Mouse (Mus musculus): ENCODE measurements around the gene Gm10142. TPM values are rescaled to one million over a fixed set of nuclear protein-coding genes. Genes with fewer than 3 reads are reported as not detected.

Gm10142 gene
- polyA plus RNA-seq (2012; ENCODE audit: insufficient read depth, insufficient read length, missing spikeins) = not detected in 2 replicates

- H3K4me3 ChIP-seq (ENCODE audit: insufficient read depth, low read length) = no peak within 1 kb of the TSS
- no peak within 1 kb of the TSS for H3K27ac ChIP-seq (ENCODE audit: insufficient read depth, low read depth, low read length)
- H3K4me1 ChIP-seq (ENCODE audit: control insufficient read depth, insufficient read depth, low read length) = peaks cover 15% of the 10 kb centered on the region
- TF ChIP-seq POLR2A (IDR thresholded peaks at IDR 0.05; ENCODE audit: borderline replicate concordance, low read depth, low read length) (no peak), CTCF (IDR thresholded peaks at IDR 0.05; ENCODE audit: low read depth, low read length) (no peak)
Measured at GRCm38 (mm10) chr10:77715507-77715906, at the start of gene Gm10142. Gm10142 (plus strand) TSS chr10:77715807.

GRCm38 (mm10) chr10:77666342-77666741, 49.3 kb upstream of the Gm10142 start:
- no peak for TF ChIP-seq POLR2A (IDR thresholded peaks at IDR 0.05; ENCODE audit: borderline replicate concordance, low read depth, low read length)
- TF ChIP-seq CTCF (IDR thresholded peaks at IDR 0.05; ENCODE audit: low read depth, low read length) = no peak
- Histone ChIP-seq H3K4me3 (ENCODE audit: insufficient read depth, low read length) (no peak overlapping the region), H3K27ac (ENCODE audit: insufficient read depth, low read depth, low read length) (no peak overlapping the region)

GRCm38 (mm10) chr10:77667402-77667801, 48.2 kb upstream of the Gm10142 start:
- H3K4me3 ChIP-seq (ENCODE audit: insufficient read depth, low read length) = no peak overlapping the region
- TF ChIP-seq POLR2A (IDR thresholded peaks at IDR 0.05; ENCODE audit: borderline replicate concordance, low read depth, low read length) (no peak), CTCF (IDR thresholded peaks at IDR 0.05; ENCODE audit: low read depth, low read length) (no peak)
- peaks cover 10% of the 10 kb centered on the region for H3K4me1 ChIP-seq (ENCODE audit: control insufficient read depth, insufficient read depth, low read length)
- no peak overlapping the region for H3K27ac ChIP-seq (ENCODE audit: insufficient read depth, low read depth, low read length)

More at GRCm38 (mm10) chr10:77666342-77666741, 49.3 kb upstream of the Gm10142 start:
- peaks cover 14% of the 10 kb centered on the region for H3K4me1 ChIP-seq (ENCODE audit: control insufficient read depth, insufficient read depth, low read length)

GRCm38 (mm10) chr10:77670710-77671109, 44.9 kb upstream of the Gm10142 start:
- Histone ChIP-seq H3K4me3 (ENCODE audit: insufficient read depth, low read length) (no peak overlapping the region), H3K4me1 (ENCODE audit: control insufficient read depth, insufficient read depth, low read length) (no peaks in the 10 kb centered on the region), H3K27ac (ENCODE audit: insufficient read depth, low read depth, low read length) (no peak overlapping the region)
- no peak for TF ChIP-seq POLR2A (IDR thresholded peaks at IDR 0.05; ENCODE audit: borderline replicate concordance, low read depth, low read length)
- TF ChIP-seq CTCF (IDR thresholded peaks at IDR 0.05; ENCODE audit: low read depth, low read length) = no peak

- no peak for TF ChIP-seq CTCF (IDR thresholded peaks at IDR 0.05; ENCODE audit: low read depth, low read length)
- no peak for TF ChIP-seq POLR2A (IDR thresholded peaks at IDR 0.05; ENCODE audit: borderline replicate concordance, low read depth, low read length)
- H3K4me3 ChIP-seq (ENCODE audit: insufficient read depth, low read length) = no peak overlapping the region
- H3K4me1 ChIP-seq (ENCODE audit: control insufficient read depth, insufficient read depth, low read length) = no peaks in the 10 kb centered on the region
- H3K27ac ChIP-seq (ENCODE audit: insufficient read depth, low read depth, low read length) = no peak overlapping the region
Measured at GRCm38 (mm10) chr10:77671519-77671918, 44.1 kb upstream of the Gm10142 start.

GRCm38 (mm10) chr10:77673765-77674164, 41.8 kb upstream of the Gm10142 start:
- H3K4me1 ChIP-seq (ENCODE audit: control insufficient read depth, insufficient read depth, low read length) = no peaks in the 10 kb centered on the region
- H3K4me3 ChIP-seq (ENCODE audit: insufficient read depth, low read length) = no peak overlapping the region
- H3K27ac ChIP-seq (ENCODE audit: insufficient read depth, low read depth, low read length) = no peak overlapping the region
- TF ChIP-seq CTCF (IDR thresholded peaks at IDR 0.05; ENCODE audit: low read depth, low read length) = no peak
- TF ChIP-seq POLR2A (IDR thresholded peaks at IDR 0.05; ENCODE audit: borderline replicate concordance, low read depth, low read length) = no peak

- Histone ChIP-seq H3K27ac (ENCODE audit: insufficient read depth, low read depth, low read length) (no peak overlapping the region), H3K4me3 (ENCODE audit: insufficient read depth, low read length) (no peak overlapping the region), H3K4me1 (ENCODE audit: control insufficient read depth, insufficient read depth, low read length) (no peaks in the 10 kb centered on the region)
- TF ChIP-seq CTCF (IDR thresholded peaks at IDR 0.05; ENCODE audit: low read depth, low read length) (no peak), POLR2A (IDR thresholded peaks at IDR 0.05; ENCODE audit: borderline replicate concordance, low read depth, low read length) (no peak)
Measured at GRCm38 (mm10) chr10:77677562-77677961, 38.0 kb upstream of the Gm10142 start.

- TF ChIP-seq POLR2A (IDR thresholded peaks at IDR 0.05; ENCODE audit: borderline replicate concordance, low read depth, low read length) (no peak), CTCF (IDR thresholded peaks at IDR 0.05; ENCODE audit: low read depth, low read length) (no peak)
- no peak overlapping the region for H3K4me3 ChIP-seq (ENCODE audit: insufficient read depth, low read length)
Measured at GRCm38 (mm10) chr10:77682994-77683393, 32.6 kb upstream of the Gm10142 start.

GRCm38 (mm10) chr10:77684181-77684580, 31.4 kb upstream of the Gm10142 start:
- no peak for TF ChIP-seq CTCF (IDR thresholded peaks at IDR 0.05; ENCODE audit: low read depth, low read length)
- TF ChIP-seq POLR2A (IDR thresholded peaks at IDR 0.05; ENCODE audit: borderline replicate concordance, low read depth, low read length) = no peak
- Histone ChIP-seq H3K27ac (ENCODE audit: insufficient read depth, low read depth, low read length) (no peak overlapping the region), H3K4me3 (ENCODE audit: insufficient read depth, low read length) (no peak overlapping the region), H3K4me1 (ENCODE audit: control insufficient read depth, insufficient read depth, low read length) (no peaks in the 10 kb centered on the region)

More at GRCm38 (mm10) chr10:77682994-77683393, 32.6 kb upstream of the Gm10142 start:
- H3K4me1 ChIP-seq (ENCODE audit: control insufficient read depth, insufficient read depth, low read length) = no peaks in the 10 kb centered on the region
- H3K27ac ChIP-seq (ENCODE audit: insufficient read depth, low read depth, low read length) = no peak overlapping the region

GRCm38 (mm10) chr10:77685895-77686664, 29.5 kb upstream of the Gm10142 start, which contains the start of gene Tspear:
Tspear (plus strand) TSS chr10:77686569.
- H3K4me1 ChIP-seq (ENCODE audit: control insufficient read depth, insufficient read depth, low read length) = no peaks in the 10 kb centered on the region
- H3K27ac ChIP-seq (ENCODE audit: insufficient read depth, low read depth, low read length) = no peak within 1 kb of the TSS
- TF ChIP-seq CTCF (IDR thresholded peaks at IDR 0.05; ENCODE audit: low read depth, low read length) (no peak), POLR2A (IDR thresholded peaks at IDR 0.05; ENCODE audit: borderline replicate concordance, low read depth, low read length) (no peak)
- H3K4me3 ChIP-seq (ENCODE audit: insufficient read depth, low read length) = no peak within 1 kb of the TSS
